In the genomic region with DNA sequence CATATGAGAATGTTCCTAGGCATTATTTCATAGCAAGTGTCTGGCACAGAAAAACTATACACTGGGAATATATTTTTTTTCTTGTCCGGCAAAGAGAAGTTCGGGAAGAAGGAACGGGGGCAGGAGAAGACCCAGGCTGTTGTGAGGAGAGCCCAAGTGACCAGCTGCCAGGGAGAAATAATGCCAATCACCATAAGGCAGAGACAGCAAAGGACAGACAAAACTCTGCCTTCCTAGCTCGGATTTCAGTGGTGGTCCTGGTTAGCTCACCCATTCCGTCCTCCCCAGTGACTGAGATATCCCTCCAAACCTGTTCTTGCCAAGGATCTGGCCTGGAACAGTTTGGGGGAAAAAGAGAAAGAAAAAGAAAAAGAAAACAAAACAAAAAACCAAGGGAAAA, we compare ENCODE assay signal across 21 mouse cellular contexts.
DNase-seq lines count a peak whose midpoint lies in the region; ATAC-seq lines count a peak whose summit lies in the region.
"Had no signal": no experiment of that assay in that cellular context is flagged by ENCODE, and none has a peak within 500 bp of the region (broad histone marks: within the 10 kb centered on the region; RNA-seq: fewer than 3 reads in every experiment).

No protein-coding gene starts in this region.

- no peak overlapping the region for H3K4me2 ChIP-seq in limb, embryonic 13.5 days (replicated peaks)
- H3K4me2 ChIP-seq: forebrain, embryonic 13.5 days; forebrain, embryonic 15.5 days had no signal

- H3K4me1 ChIP-seq in limb, embryonic 13.5 days = peaks cover 31% of the 10 kb centered on the region

- peak; percentile 47 to 58 for DNase-seq in cerebellum, postnatal 10 days
- DNase-seq in cerebellum, adult 18-20 months = no peak
- peak; percentile 74 for DNase-seq in heart, adult 11 months
- no peak for DNase-seq in heart, postnatal 4 days
- no peak for DNase-seq in natural killer cell, adult 2 months (ENCODE audit: low spot score in 2 of 2)
- DNase-seq: adrenal gland, adult 8-10 months; adrenal gland, postnatal 14 days; adrenal gland, postnatal 36 days; B cell, adult 2 months; cerebellum, adult 11-12 months; cerebellum, adult 8-10 months; cerebellum, adult 9-11 months; cerebellum, postnatal 25 days; forebrain, postnatal 0 days had no signal

- ATAC-seq in limb, embryonic 13.5 days (ENCODE audit: low FRiP score, low read depth) = no peak
- ATAC-seq: activated CD4-positive, CD25-positive, alpha-beta regulatory T cell, adult 4 months; forebrain, embryonic 13.5 days; forebrain, embryonic 15.5 days; forebrain, postnatal 0 days; Patski had no signal

- peak overlapping the region; percentile 28; the same call in 1 of the 2 replicates for H3K27ac ChIP-seq in limb, embryonic 13.5 days
- H3K27ac ChIP-seq: forebrain, embryonic 13.5 days; forebrain, embryonic 15.5 days had no signal

- no peaks in the 10 kb centered on the region for H3K27me3 ChIP-seq in limb, embryonic 13.5 days
- H3K27me3 ChIP-seq: CH12.LX; forebrain, embryonic 13.5 days; forebrain, embryonic 15.5 days; Patski had no signal

- no peak overlapping the region for H3K9ac ChIP-seq in limb, embryonic 13.5 days
- H3K9ac ChIP-seq: forebrain, embryonic 13.5 days; forebrain, embryonic 15.5 days; forebrain, postnatal 0 days had no signal

- H3K4me3 ChIP-seq in limb, embryonic 13.5 days = no peak overlapping the region
- H3K4me3 ChIP-seq: forebrain, embryonic 13.5 days; forebrain, embryonic 15.5 days had no signal

- WGBS in limb, embryonic 13.5 days = 57% methylated on average over 5 of the region's 5 CpGs

- no peaks in the 10 kb centered on the region for H3K36me3 ChIP-seq in limb, embryonic 13.5 days
- H3K36me3 ChIP-seq: forebrain, embryonic 15.5 days; G1E had no signal

- no peaks in the 10 kb centered on the region for H3K9me3 ChIP-seq in limb, embryonic 13.5 days
- H3K9me3 ChIP-seq: forebrain, embryonic 13.5 days; forebrain, embryonic 15.5 days; G1E had no signal

Comparison
In these comparisons a context has a peak if more than half of its experiments do, and no peak if none do; other contexts are left out.
1. DNase-seq: peak in cerebellum, postnatal 10 days (2 of 2) and heart, adult 11 months (single experiment); none in cerebellum, adult 18-20 months (0 of 2), heart, postnatal 4 days (single experiment) and natural killer cell, adult 2 months (0 of 2).